Mouse (Mus musculus) kidney, adult 2 months (tissue): Measurements from ENCODE around the gene Akr1c14. TPM values are rescaled to one million over a fixed set of nuclear protein-coding genes. Genes with fewer than 3 reads are reported as not detected.
"Not testable (repeated sequence)": the region's sequence is repeated elsewhere in the genome, so short reads cannot be mapped to it uniquely, and the experiment has no call there.

Source experiments
- DNase-seq: peaks from one replicate; pipeline ENCODE4 v3.0.0; 2021
- H3K27ac ChIP-seq: fragments of 200-500 bp; 2 replicates; pipeline ENCODE4 v1.5.1; 2012; ENCODE audit warnings: low read depth, low read length, control low read depth, inconsistent platforms; ENCODE audit not compliant: insufficient read depth
- H3K27me3 ChIP-seq: fragments of 200-500 bp; replicated peaks from 2 replicates; pipeline ENCODE4 v1.6.1; 2012; ENCODE audit warnings: mild to moderate bottlenecking, moderate library complexity, low read length, inconsistent platforms; ENCODE audit not compliant: control insufficient read depth, insufficient read depth
- H3K36me3 ChIP-seq: fragments of 200-500 bp; 2 replicates; pipeline ENCODE4 v1.6.1; 2012; ENCODE audit warnings: mild to moderate bottlenecking, moderate library complexity, low read length, inconsistent platforms; ENCODE audit not compliant: control insufficient read depth, insufficient read depth
- H3K4me1 ChIP-seq: fragments of 200-500 bp; 2 replicates; pipeline ENCODE4 v1.6.1; 2011; ENCODE audit warnings: low read length; ENCODE audit not compliant: control insufficient read depth, insufficient read depth
- H3K4me3 ChIP-seq: fragments of 200-500 bp; 2 replicates; pipeline ENCODE4 v1.5.1; 2011; ENCODE audit warnings: mild to moderate bottlenecking, low read depth, low read length, control low read depth; ENCODE audit not compliant: insufficient read depth
- CTCF ChIP-seq: fragments of 200-500 bp; conservative IDR thresholded peaks from 2 replicates; pipeline ENCODE4 v1.5.1; 2011; ENCODE audit warnings: low read depth, mild to moderate bottlenecking, control low read depth, low read length, moderate library complexity, mixed read lengths; ENCODE audit not compliant: insufficient read depth, insufficient read length
- POLR2A ChIP-seq: fragments of 200-500 bp; IDR thresholded peaks from one replicate; pipeline ENCODE4 v1.6.1; 2011; ENCODE audit warnings: low read depth, low read length, control low read depth
- WGBS: fragments of 180-500 bp; shearing (Covaris S2); methylation state at CpG from one replicate; pipeline ENCODE4 v1.1.7; 2018; 5-methylcytosine and 5-hydroxymethylcytosine counted together
- polyA plus RNA-seq: library from polyadenylated mRNA; depleted of rRNA; stranded (reverse); fragments of >200 nt; gene quantifications from 2 replicates; pipeline ENCODE4 v1.2.3, GENCODE M21; 2012

Akr1c14 gene
- polyA plus RNA-seq, 1 experiment, result 11.4 TPM

- Histone ChIP-seq H3K4me3 (no peak overlapping the region), H3K4me1 (no peaks in the 10 kb centered on the region), H3K27me3 (no peaks in the 10 kb centered on the region), H3K36me3 (no peaks in the 10 kb centered on the region), H3K27ac (no peak overlapping the region)
- TF ChIP-seq CTCF (no peak), POLR2A (no peak)
- 85% methylated on average over 9 of the region's 9 CpGs for WGBS
- DNase-seq, result no peak
Observed at GRCm38 (mm10) chr13:4076517-4077435, 28.0 kb downstream of the Akr1c14 start.

GRCm38 (mm10) chr13:4079876-4080275 lies 31.1 kb downstream of the Akr1c14 start:
- TF ChIP-seq CTCF (no peak), POLR2A (no peak)
- Histone ChIP-seq H3K27ac (no peak overlapping the region), H3K36me3 (no peaks in the 10 kb centered on the region), H3K4me1 (no peaks in the 10 kb centered on the region), H3K27me3 (no peaks in the 10 kb centered on the region), H3K4me3 (no peak overlapping the region)
- no peak for DNase-seq

- H3K4me1 ChIP-seq, result no peaks in the 10 kb centered on the region; the same call in 1 of the 2 replicates
- no peaks in the 10 kb centered on the region for H3K36me3 ChIP-seq
- DNase-seq, result peak; percentile 76
- peak overlapping the region; percentile 74 for H3K27ac ChIP-seq
- TF ChIP-seq CTCF, result no peak
- no peak for TF ChIP-seq POLR2A
- no peak overlapping the region for H3K4me3 ChIP-seq
- H3K27me3 ChIP-seq, result no peaks in the 10 kb centered on the region
Observed at GRCm38 (mm10) chr13:4101691-4102090, 52.9 kb downstream of the Akr1c14 start.

GRCm38 (mm10) chr13:4102721-4103120 lies 53.9 kb downstream of the Akr1c14 start:
- Histone ChIP-seq H3K36me3 (no peaks in the 10 kb centered on the region), H3K4me3 (no peak overlapping the region), H3K27ac (peak overlapping the region; percentile 78), H3K27me3 (no peaks in the 10 kb centered on the region), H3K4me1 (no peaks in the 10 kb centered on the region; the same call in 1 of the 2 replicates)
- TF ChIP-seq CTCF, result no peak
- no peak for TF ChIP-seq POLR2A
- DNase-seq, result peak; percentile 75

- TF ChIP-seq POLR2A, result no peak
- peak; percentile 74 for TF ChIP-seq CTCF
- DNase-seq, result peak; percentile 89
- no peak overlapping the region for H3K27ac ChIP-seq
- H3K27me3 ChIP-seq, result no peaks in the 10 kb centered on the region
- WGBS, result 28% methylated on average over 6 of the region's 6 CpGs
- no peaks in the 10 kb centered on the region for H3K36me3 ChIP-seq
- no peaks in the 10 kb centered on the region for H3K4me1 ChIP-seq
- H3K4me3 ChIP-seq, result no peak overlapping the region
Observed at GRCm38 (mm10) chr13:4110281-4111188, 61.7 kb downstream of the Akr1c14 start.

- no peak overlapping the region for H3K27ac ChIP-seq
- TF ChIP-seq CTCF, result no peak
- no peak for TF ChIP-seq POLR2A
- 69% methylated on average over 2 of the region's 2 CpGs for WGBS
- H3K4me3 ChIP-seq, result no peak overlapping the region
- 0 out of 2 replicates have a peak, but pooled peaks cover 3% of the 10 kb centered on the region for H3K4me1 ChIP-seq
- H3K36me3 ChIP-seq, result no peaks in the 10 kb centered on the region
- no peaks in the 10 kb centered on the region for H3K27me3 ChIP-seq
- no peak for DNase-seq
Observed at GRCm38 (mm10) chr13:4119181-4119904, 70.5 kb downstream of the Akr1c14 start.

GRCm38 (mm10) chr13:4123146-4123545 lies 74.3 kb downstream of the Akr1c14 start:
- H3K4me3 ChIP-seq, result no peak overlapping the region
- WGBS, result 41% methylated on average over 7 of the region's 7 CpGs
- H3K27me3 ChIP-seq, result no peaks in the 10 kb centered on the region
- no peak overlapping the region for H3K27ac ChIP-seq
- H3K36me3 ChIP-seq, result no peaks in the 10 kb centered on the region
- H3K4me1 ChIP-seq, result 0 out of 2 replicates have a peak, but pooled peaks cover 3% of the 10 kb centered on the region
- TF ChIP-seq POLR2A (no peak), CTCF (no peak)
- DNase-seq, result peak; percentile 60

GRCm38 (mm10) chr13:4124471-4124870 lies 75.7 kb downstream of the Akr1c14 start:
- H3K27ac ChIP-seq, result peak overlapping the region; percentile 45; the same call in 1 of the 2 replicates
- not testable (repeated sequence) for H3K27me3 ChIP-seq, H3K4me3 ChIP-seq, H3K36me3 ChIP-seq, H3K4me1 ChIP-seq
- WGBS, result 73% methylated on average over 6 of the region's 6 CpGs
- peak; percentile 72 for DNase-seq

GRCm38 (mm10) chr13:4125846-4126245 lies 77.0 kb downstream of the Akr1c14 start:
- not testable (repeated sequence) for DNase-seq, H3K4me1 ChIP-seq, H3K4me3 ChIP-seq, H3K27me3 ChIP-seq, H3K27ac ChIP-seq, H3K36me3 ChIP-seq
- 86% methylated on average over 1 of the region's 1 CpGs for WGBS
